Mouse (Mus musculus) thymus, adult 18-20 months (tissue): Measurements from ENCODE around the gene Kdm1b.

Experiments used
- DNase-seq, 2 experiments: peaks; one replicate each; pipeline ENCODE4 v3.0.0; 2022; ENCODE audit warnings: mixed read lengths in 2 of 2

Kdm1b gene

GRCm38 (mm10) chr13:47062756-47063155 is 19.5 kb downstream of the Kdm1b start:
- no peak for DNase-seq

GRCm38 (mm10) chr13:47063985-47064760 is 20.9 kb downstream of the Kdm1b start:
- no peak for DNase-seq

GRCm38 (mm10) chr13:47066516-47066915 is 23.2 kb downstream of the Kdm1b start:
- no peak for DNase-seq

GRCm38 (mm10) chr13:47067001-47067400 is 23.7 kb downstream of the Kdm1b start:
- DNase-seq: no peak

- no peak for DNase-seq
Measured at GRCm38 (mm10) chr13:47070329-47071080, 27.2 kb downstream of the Kdm1b start.

- no peak for DNase-seq
Measured at GRCm38 (mm10) chr13:47071871-47072270, 28.6 kb downstream of the Kdm1b start.

GRCm38 (mm10) chr13:47072484-47072883 is 29.2 kb downstream of the Kdm1b start:
- DNase-seq: no peak

GRCm38 (mm10) chr13:47076156-47076555 is 32.9 kb downstream of the Kdm1b start:
- DNase-seq: no peak

- DNase-seq: no peak
Measured at GRCm38 (mm10) chr13:47077367-47077766, 34.1 kb downstream of the Kdm1b start.

- DNase-seq: no peak
Measured at GRCm38 (mm10) chr13:47078799-47079198, 35.5 kb downstream of the Kdm1b start.

- DNase-seq: no peak
Measured at GRCm38 (mm10) chr13:47080905-47081505, 37.7 kb downstream of the Kdm1b start.

- DNase-seq: no peak
Measured at GRCm38 (mm10) chr13:47088433-47088832, 45.1 kb downstream of the Kdm1b start.

- DNase-seq: no peak
Measured at GRCm38 (mm10) chr13:47089271-47089670, 46.0 kb downstream of the Kdm1b start.

GRCm38 (mm10) chr13:47093791-47094190 is 50.5 kb downstream of the Kdm1b start:
- no peak for DNase-seq

GRCm38 (mm10) chr13:47096591-47096990 is 53.3 kb downstream of the Kdm1b start:
- no peak for DNase-seq

GRCm38 (mm10) chr13:47099265-47099664 is 56.0 kb downstream of the Kdm1b start:
- DNase-seq: no peak

- no peak for DNase-seq
Measured at GRCm38 (mm10) chr13:47100587-47100986, 57.3 kb downstream of the Kdm1b start.

- DNase-seq: no peak
Measured at GRCm38 (mm10) chr13:47104146-47104545, 60.8 kb downstream of the Kdm1b start.

GRCm38 (mm10) chr13:47104856-47105541 is 61.7 kb downstream of the Kdm1b start:
- DNase-seq: no peak

GRCm38 (mm10) chr13:47105711-47106579 is 62.6 kb downstream of the Kdm1b start, which contains the start of gene Dek:
TSS of gene Dek (minus strand) at chr13:47106201.
- DNase-seq: peak; percentile 74 to 78

GRCm38 (mm10) chr13:47106580-47106888 is 63.2 kb downstream of the Kdm1b start:
- peak in 1 of 2 experiments; percentile 58 for DNase-seq

- DNase-seq: no peak
Measured at GRCm38 (mm10) chr13:47109239-47109638, 65.9 kb downstream of the Kdm1b start.
